Mouse (Mus musculus) mesoderm, embryonic 11.5 days (tissue): Measurements from ENCODE around the gene Wnt9a.
A peak's percentile ranks its signal among the peaks of the same experiment; 100 is the strongest.
"Not testable (repeated sequence)": the region's sequence is repeated elsewhere in the genome, so short reads cannot be mapped to it uniquely, and the experiment has no call there.

Source experiments
- DNase-seq: peaks from one replicate; pipeline ENCODE4 v3.0.0-alpha.2; 2012; ENCODE audit warnings: low read depth, low spot score

The Wnt9a gene

DNA sequence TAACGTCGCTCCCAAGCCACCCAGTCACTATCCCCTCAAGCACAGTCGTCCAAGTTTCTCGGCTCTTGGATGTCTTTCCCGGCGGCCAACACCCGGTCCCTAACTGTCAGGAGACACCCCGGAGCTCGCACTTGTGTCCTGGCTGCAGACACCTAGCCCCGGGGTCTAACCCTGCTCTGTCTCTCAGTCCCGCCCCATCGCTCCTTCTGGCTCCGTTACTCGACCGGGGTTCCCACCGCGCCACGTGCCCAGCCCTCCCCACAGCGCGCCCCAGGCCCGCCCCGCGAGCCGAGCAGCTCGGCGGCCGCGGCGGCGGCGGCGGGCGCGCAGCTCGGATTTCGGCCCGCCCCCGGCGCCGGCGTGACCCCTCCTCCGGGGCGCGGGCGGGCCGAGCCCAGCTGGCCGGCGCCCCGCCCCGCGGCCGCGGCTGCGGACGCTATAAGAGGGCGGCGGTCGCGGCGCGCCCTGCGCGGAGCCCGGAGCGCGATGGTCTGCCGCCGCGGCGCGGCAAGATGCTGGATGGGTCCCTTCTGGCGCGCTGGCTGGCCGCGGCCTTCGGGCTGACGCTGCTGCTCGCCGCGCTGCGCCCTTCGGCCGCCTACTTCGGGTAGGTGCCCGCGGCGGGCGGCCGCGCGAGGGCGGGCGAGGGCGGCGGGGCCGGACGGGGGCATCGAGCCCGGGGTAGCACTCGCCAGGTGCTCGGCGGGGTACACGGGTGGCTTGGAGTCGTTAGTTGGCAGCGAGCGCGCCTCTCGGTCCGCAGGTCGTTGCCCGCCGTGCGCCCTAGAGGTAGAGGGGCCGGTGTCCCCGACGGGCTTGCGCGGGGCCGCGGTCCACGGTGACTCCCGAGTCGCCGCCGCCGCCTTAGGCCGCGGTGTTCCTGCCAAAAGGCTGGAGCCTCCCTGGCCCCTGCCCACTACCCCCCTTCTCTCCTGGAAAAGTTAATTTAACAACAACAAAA, at the start of gene Wnt9a:
Gene Wnt9a, plus strand, starts transcription at position 468 of the 961 bp plus-strand sequence.
- peak; percentile 65 for DNase-seq

- DNase-seq, result no peak
Observed at GRCm38 (mm10) chr11:59259647-59260046, 47.1 kb upstream of the Wnt9a start.

DNA sequence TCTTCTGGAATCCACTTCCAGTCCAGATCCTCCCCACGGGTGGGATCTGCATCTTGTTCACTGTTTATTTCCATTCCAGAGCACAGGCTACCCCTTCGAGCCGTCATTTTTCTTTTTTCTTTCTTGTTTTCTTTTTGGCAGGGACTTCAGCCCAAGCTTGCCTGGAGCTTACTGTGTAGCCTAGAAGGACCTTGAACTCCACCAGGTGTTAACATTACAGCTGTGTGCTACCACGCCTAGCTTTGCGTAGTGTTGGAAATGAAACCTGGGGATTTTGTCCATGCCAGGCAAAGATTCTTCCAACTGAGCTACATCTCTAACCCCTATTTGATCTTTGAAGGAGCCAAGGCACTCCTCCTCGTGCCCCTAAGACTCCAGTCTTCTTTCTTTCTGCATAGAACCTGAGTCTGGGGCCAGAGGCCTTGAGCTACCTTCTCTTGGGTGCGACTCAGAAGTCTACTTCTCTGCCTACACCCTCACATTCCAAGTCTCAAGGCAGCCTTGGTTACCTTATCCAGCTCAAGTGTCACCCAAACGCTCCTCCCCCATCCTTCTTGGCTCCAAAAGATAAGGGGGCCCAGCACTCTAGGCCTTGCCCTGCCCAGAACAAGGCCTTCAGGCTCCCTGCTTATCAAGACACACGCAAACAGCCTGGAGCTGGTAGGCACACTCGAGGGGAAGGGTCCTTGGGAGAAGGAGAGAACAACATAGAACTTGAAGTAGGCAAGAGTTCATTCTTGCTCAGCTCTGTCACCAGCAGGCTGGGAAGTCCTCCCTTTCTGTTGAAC, 45.8 kb upstream of the Wnt9a start:
- DNase-seq, result no peak

- DNase-seq, result no peak
Observed at GRCm38 (mm10) chr11:59262308-59262707, 44.4 kb upstream of the Wnt9a start.

GRCm38 (mm10) chr11:59263870-59264563, 42.7 kb upstream of the Wnt9a start:
- peak; percentile 85 for DNase-seq

DNA sequence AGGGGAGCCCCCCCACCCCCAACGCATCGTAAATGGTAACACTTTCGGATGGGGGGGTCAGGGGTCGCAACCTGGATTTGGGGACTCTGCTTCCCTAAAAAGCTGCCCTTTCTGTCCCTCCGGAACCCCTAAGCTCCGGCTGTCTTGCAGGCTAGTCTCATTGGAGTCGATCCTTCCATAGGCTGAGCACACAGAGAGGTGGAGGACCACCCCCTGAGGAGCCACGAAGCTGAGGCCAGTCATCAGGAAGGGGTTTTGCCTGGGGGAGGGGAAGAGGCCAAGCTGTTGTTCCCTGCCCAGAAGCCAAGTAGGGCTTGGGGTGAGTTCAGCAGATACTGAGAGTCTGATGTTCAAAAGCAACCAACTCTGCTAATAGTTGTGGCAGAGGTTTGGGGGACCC, 42.1 kb upstream of the Wnt9a start:
- peak; percentile 50 for DNase-seq

- no peak for DNase-seq
Observed at GRCm38 (mm10) chr11:59265154-59265813, 41.4 kb upstream of the Wnt9a start.

DNA sequence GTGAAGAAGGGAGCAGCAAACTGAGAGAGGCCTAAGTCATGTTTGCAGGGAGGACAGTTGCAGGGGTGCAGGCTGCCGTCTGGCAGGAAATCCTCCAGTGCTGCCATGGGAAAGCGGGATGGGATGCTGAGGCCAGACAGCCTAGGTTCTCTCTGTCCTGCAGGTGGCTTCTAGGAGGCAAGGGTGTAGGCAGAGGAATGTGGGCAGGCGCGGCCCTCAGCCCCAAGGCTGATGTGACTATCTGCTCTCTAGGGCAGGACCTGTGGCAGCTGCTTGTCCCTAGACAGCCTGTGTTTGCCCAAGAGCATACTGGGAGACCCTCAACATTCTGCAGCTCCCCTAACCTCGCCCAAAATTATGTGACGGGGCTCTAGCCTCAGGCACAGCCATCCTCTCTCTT, 40.0 kb upstream of the Wnt9a start:
- no peak for DNase-seq

DNA sequence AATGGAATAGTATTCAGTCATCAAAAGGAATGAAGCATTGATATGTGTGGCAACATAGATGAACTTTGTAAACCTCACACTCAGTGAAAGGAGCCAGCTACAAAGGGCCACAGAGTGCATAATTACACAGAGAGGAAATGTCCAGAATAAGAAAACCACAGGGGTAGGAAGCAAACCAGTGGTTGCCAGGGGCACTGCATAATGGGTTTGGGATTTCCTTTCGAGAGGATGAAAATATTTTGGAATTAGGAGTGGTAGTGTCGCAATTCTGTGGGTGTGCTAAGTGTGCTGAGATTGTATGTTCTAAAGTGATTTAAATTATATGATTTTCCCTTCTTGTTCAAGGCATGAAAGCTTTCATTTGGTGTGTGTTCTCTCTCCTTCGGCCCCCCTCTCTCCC, 32.5 kb upstream of the Wnt9a start:
- DNase-seq, result no peak

GRCm38 (mm10) chr11:59276877-59277276, 29.9 kb upstream of the Wnt9a start:
- DNase-seq, result no peak

DNA sequence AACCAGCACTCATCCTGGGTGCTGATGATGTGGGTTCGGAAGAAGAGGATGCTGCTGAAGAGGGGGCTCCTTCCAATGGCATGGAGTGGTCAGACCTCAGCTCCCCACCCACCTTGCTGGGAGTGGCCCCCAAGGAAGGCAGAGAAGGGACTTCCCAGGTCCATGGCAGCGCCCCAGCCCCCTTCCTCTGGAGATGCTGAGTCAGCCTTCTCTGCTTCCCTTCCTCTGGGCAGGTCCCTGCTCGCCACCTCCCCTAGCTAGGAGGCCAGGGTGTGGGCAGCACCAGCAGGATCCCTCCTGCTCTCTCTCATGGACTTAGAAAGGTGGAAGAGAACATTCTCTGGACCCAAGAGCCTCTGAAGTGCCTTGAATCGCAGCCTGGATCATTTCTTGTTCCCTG, 28.7 kb upstream of the Wnt9a start:
- no peak for DNase-seq

DNA sequence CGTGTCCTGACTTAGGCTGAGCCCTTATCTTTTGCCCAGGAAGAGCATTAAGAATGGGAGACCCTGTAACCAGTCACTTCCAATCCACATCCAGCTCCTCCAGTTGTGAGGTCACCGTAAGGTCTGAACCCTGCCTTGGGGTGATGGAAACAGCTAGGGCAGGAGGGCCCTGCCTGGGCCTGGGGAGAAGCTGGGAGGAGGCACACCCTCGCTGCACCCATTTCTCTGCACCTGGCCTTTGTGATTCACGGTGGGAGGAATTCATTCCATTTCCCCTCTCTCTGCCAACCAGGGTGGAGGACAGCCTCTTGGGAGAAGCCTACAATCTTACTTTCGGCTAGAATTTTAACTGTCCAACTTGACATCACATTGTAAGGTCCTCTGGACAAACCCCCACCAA, 24.6 kb upstream of the Wnt9a start:
- no peak for DNase-seq

- DNase-seq, result no peak
Observed at GRCm38 (mm10) chr11:59282933-59283332, 23.8 kb upstream of the Wnt9a start.

- DNase-seq, result no peak
Observed at GRCm38 (mm10) chr11:59284146-59284545, 22.6 kb upstream of the Wnt9a start.

GRCm38 (mm10) chr11:59289706-59290105, 17.0 kb upstream of the Wnt9a start:
- no peak for DNase-seq

GRCm38 (mm10) chr11:59290702-59291303, 15.9 kb upstream of the Wnt9a start, which contains the start of gene Wnt3a:
Gene Wnt3a, minus strand, starts transcription at chr11:59290752.
- no peak for DNase-seq

DNA sequence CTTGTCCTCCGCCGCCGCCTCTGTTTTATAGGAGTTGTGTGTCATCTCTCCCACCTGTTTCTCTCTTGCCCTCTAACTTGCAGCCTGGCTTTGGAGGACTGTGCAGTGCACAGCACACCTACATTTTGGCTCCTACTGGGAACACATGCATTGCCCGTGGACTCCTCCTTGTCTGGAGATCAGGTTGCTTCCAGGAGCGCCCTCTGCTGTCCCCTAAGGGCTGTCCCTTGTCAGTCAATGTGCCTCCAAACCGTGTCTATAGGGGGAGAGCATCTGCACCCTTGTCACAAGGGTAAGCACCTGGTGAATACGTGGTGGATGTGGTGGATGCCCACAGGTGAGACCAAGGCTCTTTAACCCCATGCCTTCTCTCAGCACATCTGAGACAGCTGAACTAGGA, 13.1 kb upstream of the Wnt9a start:
- DNase-seq, result peak; percentile 68

- no peak for DNase-seq
Observed at GRCm38 (mm10) chr11:59297941-59298340, 8.8 kb upstream of the Wnt9a start.

DNA sequence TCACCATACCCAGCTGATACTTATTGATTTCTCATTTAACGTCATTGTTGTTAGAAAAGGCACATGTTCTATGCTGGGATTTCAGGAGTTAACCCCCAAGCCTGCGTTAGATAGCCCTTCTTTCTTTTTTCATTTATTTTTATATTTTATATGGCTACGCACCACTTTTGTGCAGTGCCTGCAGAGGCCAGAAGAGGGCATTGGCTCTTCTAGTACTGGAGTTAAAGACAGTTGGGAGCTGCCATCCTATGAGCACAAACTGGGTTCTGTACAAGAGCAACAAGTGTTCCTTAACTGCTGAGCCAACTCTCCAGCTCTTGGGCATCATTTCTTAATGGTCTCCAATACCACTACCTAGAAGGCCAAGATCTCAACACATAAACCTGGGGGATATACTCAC, 6.5 kb upstream of the Wnt9a start:
- no peak for DNase-seq

GRCm38 (mm10) chr11:59301053-59301452, 5.7 kb upstream of the Wnt9a start:
- DNase-seq, result not testable (repeated sequence)
